Mouse (Mus musculus) hindbrain, embryonic 14.5 days (tissue): ENCODE data around the gene Zbtb11. TPM values are rescaled to one million over a fixed set of nuclear protein-coding genes. Genes with fewer than 3 reads are reported as not detected.

Experiments
- polyA plus RNA-seq: library from polyadenylated mRNA; unstranded; fragments of >200 nt; fragmentation: Nextera tagmentation; extraction: Ambion mirVana; gene quantifications from 2 replicates; pipeline ENCODE4 v1.2.1, GENCODE M21; 2014

Zbtb11 gene
- polyA plus RNA-seq, 1 experiment from 2014 or later, result 24.8 TPM

Other genes with a start within 250 kb of the Zbtb11 start
- 2.0 TPM in 2 replicates for gene Nfkbiz, start 135.0 kb upstream of the Zbtb11 start, polyA plus RNA-seq
- 1.3 and 1.9 TPM in 2 replicates for gene Nxpe3, start 78.6 kb upstream of the Zbtb11 start, polyA plus RNA-seq
- 12.7 and 15.6 TPM in 2 replicates for gene Cep97, start 39.0 kb upstream of the Zbtb11 start, polyA plus RNA-seq
- 493 and 568 TPM in 2 replicates for gene Rpl24, start 7.6 kb upstream of the Zbtb11 start, polyA plus RNA-seq
- 214 and 224 TPM in 2 replicates for gene Pcnp, start 55.9 kb downstream of the Zbtb11 start, polyA plus RNA-seq
- gene Trmt10c, start 63.9 kb downstream of the Zbtb11 start, polyA plus RNA-seq, result 20.9 and 21.8 TPM in 2 replicates
- 49.1 and 54.7 TPM in 2 replicates for gene Senp7, start 74.5 kb downstream of the Zbtb11 start, polyA plus RNA-seq
- 0.58 and 0.60 TPM in 2 replicates for gene Impg2, start 230.4 kb downstream of the Zbtb11 start, polyA plus RNA-seq